Mouse (Mus musculus): Measurements from ENCODE around the gene Pgrmc2. TPM values are rescaled to one million over a fixed set of nuclear protein-coding genes. Genes with fewer than 3 reads are reported as not detected.

Gene Pgrmc2
- total RNA-seq, 1 experiment = 61.5 TPM

DNA sequence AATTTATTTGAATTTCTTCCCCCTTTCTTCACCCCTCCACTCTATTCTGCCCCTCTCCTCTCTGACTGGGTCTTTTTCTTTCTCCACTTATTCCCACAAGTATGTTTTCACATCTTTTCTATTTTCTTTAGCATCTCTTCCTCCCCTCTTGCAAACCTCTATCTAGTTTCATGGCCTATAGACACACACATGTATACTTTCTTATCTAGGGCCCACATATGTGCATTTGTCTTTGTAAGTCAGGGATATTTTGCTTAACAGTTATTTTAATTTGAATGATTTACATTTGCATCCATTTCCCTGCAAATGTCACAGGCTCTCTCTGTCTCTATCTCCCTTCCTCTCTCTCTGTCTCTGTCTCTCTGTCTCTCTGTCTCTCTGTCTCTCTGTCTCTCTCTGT, 34.6 kb upstream of the Pgrmc2 start:
- Histone ChIP-seq H3K27ac (ENCODE audit: insufficient read depth, low read depth, low read length, poor library complexity, severe bottlenecking) (no peak overlapping the region), H3K4me1 (ENCODE audit: control insufficient read depth in 2 of 2, insufficient read depth in 2 of 2, low read length in 2 of 2, poor library complexity in 1 of 2) (no peaks in the 10 kb centered on the region), H3K9me3 (ENCODE audit: control insufficient read depth, insufficient read depth, low read depth, low read length) (no peaks in the 10 kb centered on the region), H3K9ac (ENCODE audit: insufficient read depth, low read depth, low read length, poor library complexity, severe bottlenecking) (no peak overlapping the region), H3K4me3 (ENCODE audit: insufficient read depth in 1 of 2, low read depth in 1 of 2, low read length in 2 of 2, poor library complexity in 1 of 2, severe bottlenecking in 1 of 2) (no peak overlapping the region), H3K36me3 (ENCODE audit: control insufficient read depth, insufficient read depth, low read length, poor library complexity, severe bottlenecking) (no peaks in the 10 kb centered on the region)
- in situ Hi-C loops (cut with MboI; ENCODE audit: low sequenced_read_pairs in 2 of 2, unreplicated experiment in 2 of 2) = no loop called here
- no peak for DNase-seq (ENCODE audit: low read depth, low spot score)
- TF ChIP-seq HCFC1 (IDR thresholded peaks at IDR 0.05; ENCODE audit: borderline replicate concordance, insufficient read depth, low read length) (no peak), MAFK (IDR thresholded peaks at IDR 0.05; ENCODE audit: insufficient read depth, low read depth, low read length) (no peak), ZNF384 (IDR thresholded peaks at IDR 0.05; ENCODE audit: low read depth, low read length) (no peak), ZC3H11A (IDR thresholded peaks at IDR 0.05; ENCODE audit: borderline replicate concordance, low read depth, low read length) (no peak), CHD2 (IDR thresholded peaks at IDR 0.05; ENCODE audit: low read depth, low read length) (no peak)

DNA sequence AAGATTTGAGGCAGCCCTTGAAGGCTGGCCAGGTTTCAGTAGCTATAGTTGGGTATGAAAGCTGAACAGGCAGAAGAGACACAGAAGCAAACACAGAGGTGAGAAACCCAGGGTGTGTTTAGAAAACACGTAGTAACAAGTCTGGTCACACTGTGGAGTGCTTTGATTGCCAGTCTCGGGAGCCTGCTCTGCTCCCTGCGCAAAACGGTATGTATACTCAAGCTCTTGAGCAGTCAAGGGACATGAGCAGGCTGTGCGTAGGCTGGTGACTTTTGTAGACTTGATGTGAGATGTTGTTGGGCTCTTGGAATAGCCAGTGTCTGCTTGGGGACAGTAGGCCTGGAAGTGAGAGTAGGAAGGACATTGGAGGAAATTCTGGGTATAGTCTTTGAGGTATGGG, 30.3 kb upstream of the Pgrmc2 start:
- no peak overlapping the region for H3K4me3 ChIP-seq (ENCODE audit: insufficient read depth in 1 of 2, low read depth in 1 of 2, low read length in 2 of 2, poor library complexity in 1 of 2, severe bottlenecking in 1 of 2)
- no peaks in the 10 kb centered on the region for H3K36me3 ChIP-seq (ENCODE audit: control insufficient read depth, insufficient read depth, low read length, poor library complexity, severe bottlenecking)
- no peak overlapping the region for H3K9ac ChIP-seq (ENCODE audit: insufficient read depth, low read depth, low read length, poor library complexity, severe bottlenecking)
- TF ChIP-seq HCFC1 (IDR thresholded peaks at IDR 0.05; ENCODE audit: borderline replicate concordance, insufficient read depth, low read length) (no peak), MAFK (IDR thresholded peaks at IDR 0.05; ENCODE audit: insufficient read depth, low read depth, low read length) (no peak), CHD2 (IDR thresholded peaks at IDR 0.05; ENCODE audit: low read depth, low read length) (no peak), ZC3H11A (IDR thresholded peaks at IDR 0.05; ENCODE audit: borderline replicate concordance, low read depth, low read length) (no peak), ZNF384 (IDR thresholded peaks at IDR 0.05; ENCODE audit: low read depth, low read length) (no peak)
- H3K9me3 ChIP-seq (ENCODE audit: control insufficient read depth, insufficient read depth, low read depth, low read length) = no peaks in the 10 kb centered on the region
- H3K27ac ChIP-seq (ENCODE audit: insufficient read depth, low read depth, low read length, poor library complexity, severe bottlenecking) = no peak overlapping the region
- in situ Hi-C loops (cut with MboI; ENCODE audit: low sequenced_read_pairs in 2 of 2, unreplicated experiment in 2 of 2) = no loop called here
- DNase-seq (ENCODE audit: low read depth, low spot score) = no peak
- no peaks in the 10 kb centered on the region for H3K4me1 ChIP-seq (ENCODE audit: control insufficient read depth in 2 of 2, insufficient read depth in 2 of 2, low read length in 2 of 2, poor library complexity in 1 of 2)

DNA sequence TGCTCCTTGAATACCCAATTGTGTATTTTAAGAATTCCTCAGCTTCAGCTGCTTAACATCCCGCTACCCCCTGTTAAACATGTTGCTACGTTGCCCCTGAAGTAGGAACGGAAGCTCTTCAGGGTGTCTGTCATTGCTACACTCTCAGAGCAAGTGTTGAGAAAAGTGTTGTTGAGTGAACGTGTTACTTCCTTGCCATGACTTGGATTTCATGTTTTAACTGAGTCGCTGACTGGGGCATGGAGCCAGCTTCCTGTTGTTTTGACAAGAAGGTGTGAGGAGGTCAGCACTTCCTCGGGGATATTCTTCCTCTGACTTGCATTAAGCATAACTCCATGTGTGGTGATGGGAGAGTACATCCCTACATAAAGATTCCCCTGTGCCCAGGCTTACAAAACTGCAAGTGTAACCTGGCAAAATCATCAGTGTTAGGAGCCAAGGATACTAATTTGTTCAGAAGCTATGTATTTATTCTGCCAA, 25.5 kb upstream of the Pgrmc2 start:
- no peak for DNase-seq (ENCODE audit: low read depth, low spot score)
- in situ Hi-C loops (cut with MboI; ENCODE audit: low sequenced_read_pairs in 2 of 2, unreplicated experiment in 2 of 2) = no loop called here

DNA sequence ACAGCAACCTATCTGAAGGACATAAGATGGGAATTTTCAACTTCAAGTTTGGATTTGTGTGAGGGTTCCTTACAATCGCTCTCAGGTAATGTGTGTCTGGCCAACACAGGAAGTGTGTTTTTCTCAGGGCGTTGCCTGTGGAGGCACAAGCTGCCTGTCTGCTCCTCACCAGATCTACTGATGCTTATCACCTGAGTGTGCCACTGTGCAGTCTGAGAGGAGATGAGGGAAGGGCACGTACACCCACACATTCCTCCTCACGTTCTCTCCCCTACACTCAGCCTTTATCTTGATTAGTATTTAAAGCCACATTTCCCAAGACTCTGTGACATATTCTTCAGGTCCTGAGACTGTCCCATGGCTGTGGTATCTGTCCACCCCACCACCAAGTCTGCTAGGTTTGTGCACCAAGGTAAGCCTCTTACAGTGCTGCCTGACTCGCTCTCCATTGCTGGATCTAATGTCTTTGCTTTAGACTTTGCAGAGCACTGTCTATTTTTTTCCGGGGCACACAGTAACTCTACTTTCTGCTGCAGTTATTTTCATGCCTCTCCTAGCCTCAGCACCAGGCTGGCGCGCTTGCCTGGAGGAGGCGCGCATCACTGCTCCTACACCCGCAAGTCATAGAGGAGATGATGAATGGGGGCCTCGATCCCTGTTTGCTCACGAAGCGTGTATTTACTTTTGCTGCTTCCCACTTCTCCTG, 24.9 kb upstream of the Pgrmc2 start:
- no peak overlapping the region for H3K4me3 ChIP-seq (ENCODE audit: insufficient read depth in 1 of 2, low read depth in 1 of 2, low read length in 2 of 2, poor library complexity in 1 of 2, severe bottlenecking in 1 of 2)
- TF ChIP-seq ZC3H11A (IDR thresholded peaks at IDR 0.05; ENCODE audit: borderline replicate concordance, low read depth, low read length) (no peak), ZNF384 (IDR thresholded peaks at IDR 0.05; ENCODE audit: low read depth, low read length) (no peak), HCFC1 (IDR thresholded peaks at IDR 0.05; ENCODE audit: borderline replicate concordance, insufficient read depth, low read length) (no peak), MAFK (IDR thresholded peaks at IDR 0.05; ENCODE audit: insufficient read depth, low read depth, low read length) (no peak), CHD2 (IDR thresholded peaks at IDR 0.05; ENCODE audit: low read depth, low read length) (no peak)
- H3K36me3 ChIP-seq (ENCODE audit: control insufficient read depth, insufficient read depth, low read length, poor library complexity, severe bottlenecking) = no peaks in the 10 kb centered on the region
- no peak overlapping the region for H3K27ac ChIP-seq (ENCODE audit: insufficient read depth, low read depth, low read length, poor library complexity, severe bottlenecking)
- H3K4me1 ChIP-seq (ENCODE audit: control insufficient read depth in 2 of 2, insufficient read depth in 2 of 2, low read length in 2 of 2, poor library complexity in 1 of 2) = no peaks in the 10 kb centered on the region
- DNase-seq (ENCODE audit: low read depth, low spot score) = no peak
- H3K9me3 ChIP-seq (ENCODE audit: control insufficient read depth, insufficient read depth, low read depth, low read length) = no peaks in the 10 kb centered on the region
- in situ Hi-C loops (cut with MboI; ENCODE audit: low sequenced_read_pairs in 2 of 2, unreplicated experiment in 2 of 2) = no loop called here
- H3K9ac ChIP-seq (ENCODE audit: insufficient read depth, low read depth, low read length, poor library complexity, severe bottlenecking) = no peak overlapping the region

More for the DNA sequence above, 25.5 kb upstream of the Pgrmc2 start:
- Histone ChIP-seq H3K27ac (ENCODE audit: insufficient read depth, low read depth, low read length, poor library complexity, severe bottlenecking) (no peak overlapping the region), H3K36me3 (ENCODE audit: control insufficient read depth, insufficient read depth, low read length, poor library complexity, severe bottlenecking) (no peaks in the 10 kb centered on the region), H3K4me3 (ENCODE audit: insufficient read depth in 1 of 2, low read depth in 1 of 2, low read length in 2 of 2, poor library complexity in 1 of 2, severe bottlenecking in 1 of 2) (no peak overlapping the region), H3K9ac (ENCODE audit: insufficient read depth, low read depth, low read length, poor library complexity, severe bottlenecking) (no peak overlapping the region), H3K9me3 (ENCODE audit: control insufficient read depth, insufficient read depth, low read depth, low read length) (no peaks in the 10 kb centered on the region), H3K4me1 (ENCODE audit: control insufficient read depth in 2 of 2, insufficient read depth in 2 of 2, low read length in 2 of 2, poor library complexity in 1 of 2) (no peaks in the 10 kb centered on the region)
- TF ChIP-seq ZC3H11A (IDR thresholded peaks at IDR 0.05; ENCODE audit: borderline replicate concordance, low read depth, low read length) = no peak

DNA sequence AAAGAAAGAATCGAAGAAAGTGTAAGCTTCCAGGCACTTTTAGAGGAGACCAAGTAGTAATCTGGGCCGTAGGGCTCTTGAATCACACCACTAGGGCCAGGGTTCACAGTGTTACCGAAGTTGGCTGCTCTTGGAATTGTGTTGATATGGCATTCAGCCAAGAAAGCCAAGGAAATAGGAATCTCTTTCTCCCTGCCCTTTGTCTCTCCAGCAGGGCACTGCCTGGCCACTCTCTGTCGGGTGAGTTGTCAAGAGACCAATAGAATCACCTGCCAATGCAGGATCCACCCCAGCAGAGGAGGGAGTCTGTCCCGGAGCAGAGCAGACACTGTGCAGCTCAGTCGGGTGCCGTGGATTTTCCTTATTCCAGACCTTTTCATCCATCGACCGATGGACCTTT, 19.1 kb upstream of the Pgrmc2 start:
- in situ Hi-C loops (cut with MboI; ENCODE audit: low sequenced_read_pairs in 2 of 2, unreplicated experiment in 2 of 2) = no loop called here
- DNase-seq (ENCODE audit: low read depth, low spot score) = no peak
- TF ChIP-seq ZNF384 (IDR thresholded peaks at IDR 0.05; ENCODE audit: low read depth, low read length) = no peak
- no peak for TF ChIP-seq MAFK (IDR thresholded peaks at IDR 0.05; ENCODE audit: insufficient read depth, low read depth, low read length)
- TF ChIP-seq ZC3H11A (IDR thresholded peaks at IDR 0.05; ENCODE audit: borderline replicate concordance, low read depth, low read length) = no peak
- TF ChIP-seq CHD2 (IDR thresholded peaks at IDR 0.05; ENCODE audit: low read depth, low read length) = no peak
- TF ChIP-seq HCFC1 (IDR thresholded peaks at IDR 0.05; ENCODE audit: borderline replicate concordance, insufficient read depth, low read length) = no peak
- H3K9ac ChIP-seq (ENCODE audit: insufficient read depth, low read depth, low read length, poor library complexity, severe bottlenecking) = no peak overlapping the region
- H3K4me3 ChIP-seq (ENCODE audit: insufficient read depth in 1 of 2, low read depth in 1 of 2, low read length in 2 of 2, poor library complexity in 1 of 2, severe bottlenecking in 1 of 2) = no peak overlapping the region
- no peak overlapping the region for H3K27ac ChIP-seq (ENCODE audit: insufficient read depth, low read depth, low read length, poor library complexity, severe bottlenecking)
- no peaks in the 10 kb centered on the region for H3K9me3 ChIP-seq (ENCODE audit: control insufficient read depth, insufficient read depth, low read depth, low read length)
- no peaks in the 10 kb centered on the region for H3K36me3 ChIP-seq (ENCODE audit: control insufficient read depth, insufficient read depth, low read length, poor library complexity, severe bottlenecking)
- H3K4me1 ChIP-seq (ENCODE audit: control insufficient read depth in 2 of 2, insufficient read depth in 2 of 2, low read length in 2 of 2, poor library complexity in 1 of 2) = peaks cover 0 to 11% of the 10 kb centered on the region in 2 experiments
